Mouse (Mus musculus) liver, adult 2 months (tissue): ENCODE measurements around the gene Rai14.

Source experiments
- CTCF ChIP-seq: fragments of 200-500 bp; IDR thresholded peaks from 2 replicates; pipeline ENCODE4 v1.5.1; 2011; ENCODE audit warnings: low read depth, low read length, control low read depth
- POLR2A ChIP-seq: fragments of 200-500 bp; IDR thresholded peaks from 2 replicates; pipeline ENCODE4 v1.6.1; 2011; ENCODE audit warnings: low read length, control low read depth; ENCODE audit not compliant: insufficient read depth; ENCODE audit errors: extremely low read depth

GRCm38 (mm10) chr15:10750339-10750738 is 35.9 kb upstream of the Rai14 start:
- TF ChIP-seq CTCF (no peak), POLR2A (no peak)
